Mouse (Mus musculus): ENCODE results near the gene Ndc1. TPM values are rescaled to one million over a fixed set of nuclear protein-coding genes. Genes with fewer than 3 reads are reported as not detected.

Ndc1 gene
- polyA plus RNA-seq, 1 experiment = 34.2 TPM

- no peaks in the 10 kb centered on the region for H3K27me3 ChIP-seq (ENCODE audit: control insufficient read depth, insufficient read depth, low read length)
- DNase-seq = no peak
- 85% methylated on average over 8 of the region's 8 CpGs for WGBS
- no peak overlapping the region for H3K27ac ChIP-seq (ENCODE audit: control insufficient read depth, insufficient read depth, low read length)
- TF ChIP-seq POLR2A (IDR thresholded peaks at IDR 0.05; ENCODE audit: control insufficient read depth, extremely low read depth, insufficient read depth, low read length, poor library complexity) (no peak), CTCF (IDR thresholded peaks at IDR 0.05; ENCODE audit: borderline replicate concordance, control insufficient read depth, extremely low read depth, insufficient read depth, low read length, poor library complexity) (no peak)
- no peaks in the 10 kb centered on the region; the same call in 1 of the 2 replicates for H3K4me1 ChIP-seq (replicated peaks; ENCODE audit: control insufficient read depth, insufficient read depth, low read length)
- H3K36me3 ChIP-seq (ENCODE audit: control insufficient read depth, insufficient read depth, low read length) = peaks cover 8% of the 10 kb centered on the region; the same call in 1 of the 2 replicates
- no peak overlapping the region for H3K4me3 ChIP-seq (ENCODE audit: control insufficient read depth, insufficient read depth, low read length)
These were observed 31.2 kb upstream of the Ndc1 start for GRCm38 (mm10) chr4:107336356-107336755.

GRCm38 (mm10) chr4:107337455-107337854 lies 30.1 kb upstream of the Ndc1 start:
- WGBS = 97% methylated on average over 5 of the region's 5 CpGs
- TF ChIP-seq CTCF (IDR thresholded peaks at IDR 0.05; ENCODE audit: borderline replicate concordance, control insufficient read depth, extremely low read depth, insufficient read depth, low read length, poor library complexity) (no peak), POLR2A (IDR thresholded peaks at IDR 0.05; ENCODE audit: control insufficient read depth, extremely low read depth, insufficient read depth, low read length, poor library complexity) (no peak)
- Histone ChIP-seq H3K27me3 (ENCODE audit: control insufficient read depth, insufficient read depth, low read length) (no peaks in the 10 kb centered on the region), H3K4me1 (replicated peaks; ENCODE audit: control insufficient read depth, insufficient read depth, low read length) (no peaks in the 10 kb centered on the region; the same call in 1 of the 2 replicates), H3K27ac (ENCODE audit: control insufficient read depth, insufficient read depth, low read length) (no peak overlapping the region), H3K36me3 (ENCODE audit: control insufficient read depth, insufficient read depth, low read length) (peaks cover 8% of the 10 kb centered on the region; the same call in 1 of the 2 replicates), H3K4me3 (ENCODE audit: control insufficient read depth, insufficient read depth, low read length) (no peak overlapping the region)
- DNase-seq = no peak

GRCm38 (mm10) chr4:107341354-107341753 lies 26.2 kb upstream of the Ndc1 start:
- no peak overlapping the region for H3K4me3 ChIP-seq (ENCODE audit: control insufficient read depth, insufficient read depth, low read length)
- no peaks in the 10 kb centered on the region; the same call in 1 of the 2 replicates for H3K4me1 ChIP-seq (replicated peaks; ENCODE audit: control insufficient read depth, insufficient read depth, low read length)
- no peak for TF ChIP-seq POLR2A (IDR thresholded peaks at IDR 0.05; ENCODE audit: control insufficient read depth, extremely low read depth, insufficient read depth, low read length, poor library complexity)
- no peak for TF ChIP-seq CTCF (IDR thresholded peaks at IDR 0.05; ENCODE audit: borderline replicate concordance, control insufficient read depth, extremely low read depth, insufficient read depth, low read length, poor library complexity)
- H3K27ac ChIP-seq (ENCODE audit: control insufficient read depth, insufficient read depth, low read length) = no peak overlapping the region
- no peak for DNase-seq
- H3K27me3 ChIP-seq (ENCODE audit: control insufficient read depth, insufficient read depth, low read length) = no peaks in the 10 kb centered on the region
- 96% methylated on average over 5 of the region's 5 CpGs for WGBS
- H3K36me3 ChIP-seq (ENCODE audit: control insufficient read depth, insufficient read depth, low read length) = peaks cover 17% of the 10 kb centered on the region

- Histone ChIP-seq H3K27me3 (ENCODE audit: control insufficient read depth, insufficient read depth, low read length) (no peaks in the 10 kb centered on the region), H3K4me3 (ENCODE audit: control insufficient read depth, insufficient read depth, low read length) (no peak overlapping the region), H3K4me1 (replicated peaks; ENCODE audit: control insufficient read depth, insufficient read depth, low read length) (no peaks in the 10 kb centered on the region), H3K27ac (ENCODE audit: control insufficient read depth, insufficient read depth, low read length) (no peak overlapping the region), H3K36me3 (ENCODE audit: control insufficient read depth, insufficient read depth, low read length) (peaks cover 19% of the 10 kb centered on the region)
- DNase-seq = no peak
- TF ChIP-seq POLR2A (IDR thresholded peaks at IDR 0.05; ENCODE audit: control insufficient read depth, extremely low read depth, insufficient read depth, low read length, poor library complexity) = no peak
- no peak for TF ChIP-seq CTCF (IDR thresholded peaks at IDR 0.05; ENCODE audit: borderline replicate concordance, control insufficient read depth, extremely low read depth, insufficient read depth, low read length, poor library complexity)
- 96% methylated on average over 7 of the region's 7 CpGs for WGBS
These were observed 23.0 kb upstream of the Ndc1 start for GRCm38 (mm10) chr4:107344612-107345011.

- no peak for TF ChIP-seq POLR2A (IDR thresholded peaks at IDR 0.05; ENCODE audit: control insufficient read depth, extremely low read depth, insufficient read depth, low read length, poor library complexity)
- no peak for TF ChIP-seq CTCF (IDR thresholded peaks at IDR 0.05; ENCODE audit: borderline replicate concordance, control insufficient read depth, extremely low read depth, insufficient read depth, low read length, poor library complexity)
- H3K27me3 ChIP-seq (ENCODE audit: control insufficient read depth, insufficient read depth, low read length) = no peaks in the 10 kb centered on the region
- H3K27ac ChIP-seq (ENCODE audit: control insufficient read depth, insufficient read depth, low read length) = no peak overlapping the region
- peaks cover 24% of the 10 kb centered on the region for H3K36me3 ChIP-seq (ENCODE audit: control insufficient read depth, insufficient read depth, low read length)
- no peak for DNase-seq
- no peak overlapping the region for H3K4me3 ChIP-seq (ENCODE audit: control insufficient read depth, insufficient read depth, low read length)
- WGBS = 94% methylated on average over 6 of the region's 6 CpGs
- no peaks in the 10 kb centered on the region for H3K4me1 ChIP-seq (replicated peaks; ENCODE audit: control insufficient read depth, insufficient read depth, low read length)
These were observed 20.4 kb upstream of the Ndc1 start for GRCm38 (mm10) chr4:107347221-107347620.

- H3K4me1 ChIP-seq (replicated peaks; ENCODE audit: control insufficient read depth, insufficient read depth, low read length) = no peaks in the 10 kb centered on the region
- H3K36me3 ChIP-seq (ENCODE audit: control insufficient read depth, insufficient read depth, low read length) = peaks cover 20% of the 10 kb centered on the region
- no peak overlapping the region for H3K27ac ChIP-seq (ENCODE audit: control insufficient read depth, insufficient read depth, low read length)
- no peak for DNase-seq
- H3K4me3 ChIP-seq (ENCODE audit: control insufficient read depth, insufficient read depth, low read length) = no peak overlapping the region
- H3K27me3 ChIP-seq (ENCODE audit: control insufficient read depth, insufficient read depth, low read length) = no peaks in the 10 kb centered on the region
- WGBS = 93% methylated on average over 20 of the region's 20 CpGs
- TF ChIP-seq POLR2A (IDR thresholded peaks at IDR 0.05; ENCODE audit: control insufficient read depth, extremely low read depth, insufficient read depth, low read length, poor library complexity) (no peak), CTCF (IDR thresholded peaks at IDR 0.05; ENCODE audit: borderline replicate concordance, control insufficient read depth, extremely low read depth, insufficient read depth, low read length, poor library complexity) (no peak)
These were observed 18.9 kb upstream of the Ndc1 start for GRCm38 (mm10) chr4:107348529-107349310.

All from thymus, adult 2 months (tissue).